Mouse (Mus musculus) G1E (cell line): ENCODE results near the gene 3830406C13Rik.

Source experiments
- CTCF ChIP-seq: IDR thresholded peaks from 2 replicates; pipeline ENCODE4 v1.5.1; 2012; ENCODE audit warnings: low read depth, low read length, inconsistent platforms, mixed read lengths
- GATA1 ChIP-seq: IDR thresholded peaks from 2 replicates; pipeline ENCODE4 v1.6.1; 2012; ENCODE audit warnings: borderline replicate concordance, low read length, inconsistent platforms, mixed read lengths
- GATA2 ChIP-seq: IDR thresholded peaks from 2 replicates; pipeline ENCODE4 v1.6.1; 2012; ENCODE audit warnings: low read depth, low read length, inconsistent platforms, borderline replicate concordance
- POLR2AphosphoS5 ChIP-seq: IDR thresholded peaks from 2 replicates; pipeline ENCODE4 v1.6.1; 2012; ENCODE audit warnings: low read depth, low read length, inconsistent platforms; ENCODE audit not compliant: insufficient replicate concordance
- TAL1 ChIP-seq: conservative IDR thresholded peaks from 2 replicates; pipeline ENCODE4 v1.6.1; 2012; ENCODE audit warnings: low read depth, low read length, inconsistent platforms, mixed read lengths

GRCm38 (mm10) chr14:12284141-12284912 is at the start of gene 3830406C13Rik:
- TF ChIP-seq GATA1 (no peak), TAL1 (no peak), CTCF (no peak), POLR2AphosphoS5 (no peak), GATA2 (no peak)
